Mouse (Mus musculus): Measurements from ENCODE around the gene Sart3.
"Not testable (repeated sequence)": the region's sequence is repeated elsewhere in the genome, so short reads cannot be mapped to it uniquely, and the experiment has no call there.

The Sart3 gene

GRCm38 (mm10) chr5:113772450-113772895 lies at the start of gene Sart3, which contains the start of gene Iscu:
Gene Sart3, minus strand, starts transcription at chr5:113772510.
Gene Iscu, plus strand, starts transcription at chr5:113772748.
- DNase-seq (ENCODE audit: low spot score): peak; percentile 91

DNA sequence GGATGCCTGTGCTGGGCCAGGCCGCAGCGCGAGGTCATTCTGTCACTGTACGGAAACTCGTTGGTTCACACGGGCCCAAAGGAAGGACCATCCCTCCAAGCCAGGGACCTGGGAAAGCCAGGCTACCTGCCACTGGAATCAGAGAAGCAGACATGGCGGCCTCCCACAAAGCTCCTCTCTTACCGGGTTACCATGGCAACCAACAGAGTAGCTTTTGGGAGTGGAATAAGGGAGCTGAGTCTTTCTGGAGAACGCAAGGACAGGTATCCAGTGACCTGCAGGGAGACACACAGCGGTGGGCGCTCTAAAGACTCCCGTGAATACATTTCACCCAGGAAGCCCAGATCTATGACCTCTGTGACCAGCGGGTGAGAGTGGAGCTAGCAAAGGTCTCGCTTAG lies 46.3 kb upstream of the Sart3 start:
- no peak for DNase-seq (ENCODE audit: low spot score)

- DNase-seq (ENCODE audit: low spot score): peak; percentile 83
Measured at GRCm38 (mm10) chr5:113815638-113816152, 43.4 kb upstream of the Sart3 start.

DNA sequence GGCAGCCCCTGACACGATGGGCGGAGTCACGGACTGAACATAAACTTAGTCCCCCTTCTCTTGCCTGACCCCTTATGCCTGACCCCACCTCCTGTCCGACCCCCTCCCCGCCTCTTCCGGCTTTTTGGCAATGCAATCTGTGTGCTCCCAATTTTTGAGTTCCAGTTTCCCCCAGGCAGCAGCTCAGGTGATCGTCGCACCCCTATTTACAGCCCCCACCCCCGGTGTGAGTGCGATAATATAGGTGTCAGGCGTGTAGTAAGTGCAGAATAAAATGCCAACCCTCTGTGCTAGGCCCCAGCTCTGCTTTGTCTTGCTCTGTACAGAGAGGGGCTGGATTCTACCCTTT lies 42.7 kb upstream of the Sart3 start:
- no peak for DNase-seq (ENCODE audit: low spot score)

- DNase-seq (ENCODE audit: low spot score): no peak
Measured at GRCm38 (mm10) chr5:113814111-113815040, 42.1 kb upstream of the Sart3 start.

- DNase-seq (ENCODE audit: low spot score): no peak
Measured at GRCm38 (mm10) chr5:113813608-113814007, 41.3 kb upstream of the Sart3 start.

GRCm38 (mm10) chr5:113812638-113813037 lies 40.3 kb upstream of the Sart3 start:
- DNase-seq (ENCODE audit: low spot score): no peak

DNA sequence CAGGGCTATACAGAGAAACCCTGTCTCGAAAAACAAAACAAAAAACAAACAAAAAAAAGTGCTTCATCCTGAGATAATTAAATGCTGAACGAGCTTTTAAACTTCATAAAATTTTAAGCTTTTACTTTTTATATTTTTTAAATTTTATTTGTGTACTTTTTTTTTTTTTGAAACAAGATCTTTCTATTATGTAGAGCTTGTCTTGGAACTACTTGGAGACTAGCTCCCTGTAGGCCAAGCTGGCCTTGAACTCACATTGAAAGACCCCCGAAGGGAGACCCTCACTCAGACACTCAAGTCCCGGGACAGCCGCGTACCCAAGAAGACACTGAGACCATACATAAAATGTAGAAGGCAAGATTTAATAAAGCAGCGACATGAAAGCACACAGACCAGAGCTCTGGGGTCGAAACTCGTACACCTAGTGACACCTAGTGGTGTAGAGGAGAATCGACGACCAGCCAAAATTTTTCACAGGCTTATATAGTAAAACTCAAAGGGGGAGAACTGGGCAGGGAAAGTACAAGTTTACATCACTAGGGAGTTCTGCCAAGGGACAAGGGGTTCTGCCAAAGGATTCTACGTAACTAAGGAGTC lies 39.6 kb upstream of the Sart3 start:
- DNase-seq (ENCODE audit: low spot score): not testable (repeated sequence)

GRCm38 (mm10) chr5:113810111-113810510 lies 37.8 kb upstream of the Sart3 start:
- no peak for DNase-seq (ENCODE audit: low spot score)

DNA sequence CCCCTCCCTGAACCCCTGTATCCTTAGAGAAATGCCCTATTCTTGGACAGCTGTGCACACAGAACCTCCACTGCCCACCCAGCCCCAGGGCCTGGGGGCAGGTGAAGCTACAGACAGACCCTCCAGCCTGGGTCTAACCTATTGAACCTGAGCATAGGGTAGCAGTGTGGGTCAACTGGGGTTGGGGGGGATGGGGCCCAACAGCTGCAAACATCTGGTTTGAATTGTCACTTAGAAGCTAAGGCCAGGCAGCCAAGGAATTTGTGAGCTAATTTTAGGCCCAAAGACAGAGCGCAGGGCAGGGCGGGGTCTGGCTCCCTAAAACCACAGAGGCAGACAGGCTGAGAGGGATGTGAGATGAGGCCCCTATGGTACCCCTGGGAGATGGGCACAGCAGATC lies 35.9 kb upstream of the Sart3 start:
- peak; percentile 41 for DNase-seq (ENCODE audit: low spot score)

DNA sequence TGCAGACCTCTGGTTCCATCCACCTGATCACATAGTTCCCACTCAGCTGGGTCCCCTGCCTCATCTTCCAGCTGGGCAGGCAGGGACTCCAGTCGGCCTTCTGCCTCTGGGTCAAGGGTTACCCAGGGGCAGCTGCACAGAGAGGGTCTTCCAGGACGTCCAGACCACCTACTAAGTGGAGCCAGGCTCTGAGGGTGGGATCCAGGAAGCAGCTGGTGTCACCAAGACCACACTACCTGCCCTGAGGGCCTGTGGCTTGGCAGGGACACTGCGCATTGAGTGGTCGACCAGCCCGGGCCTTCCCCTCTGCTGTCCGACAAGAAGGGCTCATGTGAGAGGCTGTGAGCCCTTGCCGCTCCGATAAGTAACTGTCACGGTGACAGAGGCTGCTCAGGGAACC lies 35.4 kb upstream of the Sart3 start:
- no peak for DNase-seq (ENCODE audit: low spot score)

DNA sequence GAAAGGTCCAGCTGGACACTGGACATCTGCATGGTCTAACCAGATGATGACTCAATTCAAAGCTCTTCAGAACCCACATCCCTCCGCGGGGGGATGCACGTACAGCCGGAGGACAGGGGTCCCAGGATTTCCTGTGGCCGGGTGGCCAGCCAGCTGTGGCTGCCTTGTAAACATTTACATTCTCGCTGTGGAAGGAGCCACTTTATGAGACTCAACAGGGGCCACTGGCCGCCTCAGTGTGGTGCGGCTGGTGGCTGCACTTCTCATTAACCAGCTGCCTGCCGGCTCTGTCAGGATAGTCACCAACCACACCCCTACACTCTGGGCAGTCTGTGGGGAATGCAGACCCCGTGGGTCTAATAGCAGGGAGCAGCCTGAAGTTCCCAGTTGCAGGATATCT lies 34.1 kb upstream of the Sart3 start:
- no peak for DNase-seq (ENCODE audit: low spot score)

- no peak for DNase-seq (ENCODE audit: low spot score)
Measured at GRCm38 (mm10) chr5:113805301-113805700, 33.0 kb upstream of the Sart3 start.

DNA sequence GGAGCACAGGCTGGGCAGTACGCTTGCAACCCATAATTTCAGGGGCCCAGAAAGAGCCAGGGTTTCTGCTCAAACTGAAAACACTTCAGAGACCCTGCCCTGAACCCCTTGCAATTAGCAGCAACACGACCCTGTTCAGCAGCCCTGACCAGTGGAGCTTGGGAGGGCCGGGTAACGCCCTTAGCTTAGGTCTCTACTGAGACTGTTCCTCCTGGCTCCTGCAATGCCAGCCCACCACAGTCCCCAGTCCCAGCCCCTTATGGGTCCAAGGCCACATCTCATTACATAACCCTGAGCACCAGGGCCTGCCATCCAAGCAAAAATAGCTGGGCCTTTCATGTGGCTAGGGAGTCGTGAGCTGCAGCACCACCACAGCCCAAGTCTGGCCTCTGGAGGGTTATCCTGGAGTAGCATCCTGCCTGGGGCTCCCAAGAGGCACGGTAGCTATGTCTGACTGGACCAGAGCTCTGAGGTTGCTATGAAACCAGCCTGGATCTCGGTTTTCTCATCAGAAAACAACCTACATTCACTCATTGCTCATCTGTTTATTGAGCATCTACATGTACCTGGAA lies 32.2 kb upstream of the Sart3 start:
- DNase-seq (ENCODE audit: low spot score): no peak

DNA sequence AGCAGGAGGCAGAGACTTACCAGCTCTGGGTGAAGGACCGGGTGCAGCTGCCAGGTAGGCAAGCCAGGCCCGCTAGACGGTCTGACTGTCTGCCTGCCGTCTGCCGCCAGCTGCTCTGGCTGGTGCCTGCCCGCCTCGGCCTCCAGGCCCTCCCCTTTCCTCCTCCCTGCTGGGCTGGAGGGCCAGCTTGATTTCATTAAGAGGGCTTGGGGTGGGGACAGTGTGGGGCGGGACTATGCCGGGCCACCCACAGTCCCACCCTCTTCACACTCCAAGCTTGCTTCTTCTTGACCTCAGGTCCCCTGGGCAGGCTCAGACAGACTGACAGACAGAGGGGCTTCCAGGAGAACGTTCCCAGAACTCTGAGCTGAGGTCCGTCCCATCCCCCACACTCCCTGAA lies 28.0 kb upstream of the Sart3 start, which contains the start of gene Tmem119:
TSS of gene Tmem119 (minus strand) at position 237 of the 400 bp plus-strand sequence.
- DNase-seq (ENCODE audit: low spot score): peak; percentile 67

DNA sequence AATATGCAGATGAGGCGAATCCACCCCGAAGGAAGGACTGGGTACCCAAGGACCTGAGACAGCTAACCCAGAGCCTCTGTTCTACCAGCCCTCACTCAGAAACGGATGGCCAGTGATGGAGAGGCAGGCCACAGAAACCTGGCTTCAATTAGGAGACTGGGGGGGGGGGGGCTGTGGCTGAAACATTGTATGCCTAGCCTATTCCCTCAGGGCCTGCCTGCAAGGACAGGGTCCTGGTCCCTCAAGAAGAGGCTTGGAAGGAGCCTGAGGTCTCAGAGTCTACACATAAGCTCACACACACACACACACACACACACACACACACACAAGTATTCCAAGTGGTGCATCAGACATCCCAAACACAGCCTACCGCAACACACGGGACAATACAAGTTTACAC lies 27.4 kb upstream of the Sart3 start:
- no peak for DNase-seq (ENCODE audit: low spot score)

GRCm38 (mm10) chr5:113798525-113798924 lies 26.2 kb upstream of the Sart3 start:
- no peak for DNase-seq (ENCODE audit: low spot score)

- no peak for DNase-seq (ENCODE audit: low spot score)
Measured at GRCm38 (mm10) chr5:113797149-113797882, 25.0 kb upstream of the Sart3 start.

GRCm38 (mm10) chr5:113796401-113797148 lies 24.3 kb upstream of the Sart3 start:
- no peak for DNase-seq (ENCODE audit: low spot score)

DNA sequence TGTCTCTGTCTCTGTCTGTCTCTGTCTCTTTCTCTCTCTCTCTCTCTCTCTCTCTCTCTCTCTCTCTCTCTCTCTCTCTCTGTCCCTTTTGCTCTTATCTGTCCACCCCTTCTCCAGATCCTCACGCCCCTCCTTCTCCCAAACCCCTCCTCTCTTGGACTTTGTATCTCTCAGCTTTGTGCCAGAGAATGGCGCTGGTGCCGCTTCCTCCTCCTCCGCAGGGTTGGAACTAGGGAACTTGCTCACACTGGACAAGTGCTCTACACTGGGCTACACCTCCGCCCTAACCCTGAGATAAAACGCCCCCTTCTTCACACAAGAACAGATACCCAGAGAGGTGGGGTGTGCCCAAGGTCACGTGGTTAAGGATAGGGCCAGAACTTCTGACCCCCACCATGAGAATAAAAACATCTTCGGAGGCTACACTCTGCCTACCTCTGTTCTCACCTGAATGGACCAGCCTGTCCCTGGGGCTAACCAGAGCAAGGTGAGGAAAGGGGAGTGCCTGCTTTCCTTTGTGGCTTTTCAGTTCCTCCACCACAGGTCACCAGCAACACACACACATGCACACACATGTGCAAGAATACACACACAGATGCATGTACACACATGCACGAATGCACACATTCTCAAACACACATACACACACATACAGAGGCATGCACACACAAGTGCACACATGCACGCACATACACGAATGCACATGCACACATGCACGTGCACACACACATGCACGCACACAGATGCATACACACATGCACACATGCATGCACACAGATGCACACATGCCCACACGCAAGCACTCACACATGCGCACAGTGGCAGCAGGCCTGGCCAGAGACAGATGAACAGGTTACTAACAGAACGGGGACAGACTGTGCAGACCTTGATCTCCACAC lies 19.1 kb upstream of the Sart3 start:
- DNase-seq (ENCODE audit: low spot score): no peak

Data from adipocyte (in vitro differentiated cells).